ENCODE assay signal across 11 mouse cellular contexts in the genomic region with DNA sequence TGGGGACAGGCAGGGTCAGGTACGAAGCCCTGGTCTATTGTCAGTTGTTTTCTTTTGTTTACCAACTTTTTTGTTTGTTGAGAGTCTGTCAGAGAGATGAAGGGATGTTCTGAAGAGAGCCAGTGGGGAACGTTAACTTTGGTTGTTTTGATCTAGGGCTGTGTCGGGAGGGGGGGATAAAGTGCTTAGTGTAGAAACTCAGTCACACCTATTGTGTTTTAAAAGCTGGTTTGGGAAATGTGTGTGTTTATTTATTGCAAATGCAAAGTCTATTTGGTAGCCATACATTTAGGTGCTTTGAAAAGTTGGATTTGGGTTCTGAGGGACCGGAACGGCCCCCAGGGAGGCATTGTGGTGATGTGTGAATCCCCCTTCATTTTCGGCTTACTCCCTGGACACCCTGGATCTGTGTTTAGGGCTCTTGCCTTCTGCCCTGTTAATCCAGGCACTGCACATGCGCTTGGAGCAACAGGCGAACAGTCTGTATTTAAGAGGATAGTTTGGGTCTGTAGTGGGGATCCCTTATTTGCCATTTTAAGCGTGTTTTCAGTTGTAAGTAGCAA.
DNase-seq lines count a peak whose midpoint lies in the region; ATAC-seq lines count a peak whose summit lies in the region.
"Had no signal": no experiment of that assay in that cellular context is flagged by ENCODE, and none has a peak within 500 bp of the region (broad histone marks: within the 10 kb centered on the region; RNA-seq: fewer than 3 reads in every experiment).

No protein-coding gene starts in this region.

- no peak overlapping the region for H3K27ac ChIP-seq in heart, embryonic 13.5 days (replicated peaks)
- no peak overlapping the region for H3K27ac ChIP-seq in embryonic facial prominence, embryonic 12.5 days
- peak overlapping the region; percentile 9 for H3K27ac ChIP-seq in hindbrain, embryonic 15.5 days (replicated peaks)
- no peak overlapping the region for H3K27ac ChIP-seq in midbrain, embryonic 16.5 days (ENCODE audit: low read length)
- H3K27ac ChIP-seq: embryonic facial prominence, embryonic 15.5 days had no signal

- peaks cover 86% of the 10 kb centered on the region for H3K27me3 ChIP-seq in heart, embryonic 13.5 days (replicated peaks)
- peaks cover 37% of the 10 kb centered on the region for H3K27me3 ChIP-seq in embryonic facial prominence, embryonic 12.5 days
- H3K27me3 ChIP-seq in hindbrain, embryonic 15.5 days = peaks cover 39% of the 10 kb centered on the region
- peaks cover 42% of the 10 kb centered on the region for H3K27me3 ChIP-seq in midbrain, embryonic 16.5 days (ENCODE audit: control insufficient read depth, insufficient read depth, low read depth, low read length)

- peaks cover 13% of the 10 kb centered on the region for H3K4me1 ChIP-seq in heart, embryonic 13.5 days
- no peaks in the 10 kb centered on the region for H3K4me1 ChIP-seq in embryonic facial prominence, embryonic 12.5 days
- H3K4me1 ChIP-seq in hindbrain, embryonic 15.5 days (replicated peaks) = 0 out of 2 replicates have a peak, but pooled peaks cover 5% of the 10 kb centered on the region
- H3K4me1 ChIP-seq in midbrain, embryonic 16.5 days (ENCODE audit: control insufficient read depth, insufficient read depth, low read length) = peaks cover 2% of the 10 kb centered on the region; the same call in 1 of the 2 replicates
- H3K4me1 ChIP-seq: embryonic facial prominence, embryonic 15.5 days had no signal

- H3K4me3 ChIP-seq in heart, embryonic 13.5 days = peak overlapping the region; percentile 16; the same call in 1 of the 2 replicates
- no peak overlapping the region for H3K4me3 ChIP-seq in embryonic facial prominence, embryonic 12.5 days
- peak overlapping the region; percentile 3; the same call in 1 of the 2 replicates for H3K4me3 ChIP-seq in hindbrain, embryonic 15.5 days
- H3K4me3 ChIP-seq in midbrain, embryonic 16.5 days (ENCODE audit: low read depth, low read length) = no peak overlapping the region; the same call in 1 of the 2 replicates
- H3K4me3 ChIP-seq: embryonic facial prominence, embryonic 15.5 days had no signal

- H3K9me3 ChIP-seq in heart, embryonic 13.5 days = no peaks in the 10 kb centered on the region
- no peaks in the 10 kb centered on the region for H3K9me3 ChIP-seq in embryonic facial prominence, embryonic 12.5 days
- no peaks in the 10 kb centered on the region for H3K9me3 ChIP-seq in hindbrain, embryonic 15.5 days
- H3K9me3 ChIP-seq in midbrain, embryonic 16.5 days (replicated peaks; ENCODE audit: control insufficient read depth, low read length, poor library complexity, severe bottlenecking) = no peaks in the 10 kb centered on the region
- H3K9me3 ChIP-seq: embryonic facial prominence, embryonic 15.5 days had no signal

- no peak for ATAC-seq in heart, embryonic 13.5 days (ENCODE audit: extremely low read depth, insufficient number of reproducible peaks, low FRiP score, low TSS enrichment)
- ATAC-seq in embryonic facial prominence, embryonic 12.5 days (ENCODE audit: insufficient number of reproducible peaks, insufficient read depth, low FRiP score, low TSS enrichment) = no peak
- ATAC-seq in hindbrain, embryonic 15.5 days (ENCODE audit: low FRiP score, low read depth) = 0 out of 2 replicates have a peak, but pooled peaks have one; percentile 19
- no peak for ATAC-seq in midbrain, embryonic 16.5 days
- no peak for ATAC-seq in megakaryocyte progenitor cell, adult 5-6 weeks (replicated peaks; ENCODE audit: poor library complexity)
- ATAC-seq: lung, postnatal 0 days had no signal

- 46% methylated on average over 9 of the region's 9 CpGs for WGBS in heart, embryonic 13.5 days
- WGBS in embryonic facial prominence, embryonic 12.5 days = 34% methylated on average over 9 of the region's 9 CpGs
- 24% methylated on average over 9 of the region's 9 CpGs for WGBS in hindbrain, embryonic 15.5 days
- 23% methylated on average over 9 of the region's 9 CpGs for WGBS in midbrain, embryonic 16.5 days

- H3K4me2 ChIP-seq in heart, embryonic 13.5 days = peak overlapping the region; percentile 60
- H3K4me2 ChIP-seq in embryonic facial prominence, embryonic 12.5 days (replicated peaks) = 0 out of 2 replicates have a peak overlapping the region, but pooled peaks have one; percentile 14
- H3K4me2 ChIP-seq in hindbrain, embryonic 15.5 days = peak overlapping the region; percentile 27; the same call in 1 of the 2 replicates
- peak overlapping the region; percentile 18; the same call in 1 of the 2 replicates for H3K4me2 ChIP-seq in midbrain, embryonic 16.5 days (ENCODE audit: low read length)
- H3K4me2 ChIP-seq: embryonic facial prominence, embryonic 15.5 days had no signal

- no peaks in the 10 kb centered on the region for H3K36me3 ChIP-seq in heart, embryonic 13.5 days
- no peaks in the 10 kb centered on the region for H3K36me3 ChIP-seq in embryonic facial prominence, embryonic 12.5 days
- H3K36me3 ChIP-seq in hindbrain, embryonic 15.5 days = no peaks in the 10 kb centered on the region
- H3K36me3 ChIP-seq in midbrain, embryonic 16.5 days (ENCODE audit: control insufficient read depth, insufficient read depth, low read length) = no peaks in the 10 kb centered on the region
- H3K36me3 ChIP-seq: embryonic facial prominence, embryonic 15.5 days had no signal

- no peak overlapping the region for H3K9ac ChIP-seq in heart, embryonic 13.5 days
- no peak overlapping the region for H3K9ac ChIP-seq in embryonic facial prominence, embryonic 12.5 days
- no peak overlapping the region for H3K9ac ChIP-seq in hindbrain, embryonic 15.5 days
- H3K9ac ChIP-seq in midbrain, embryonic 16.5 days (ENCODE audit: low read depth, low read length) = no peak overlapping the region
- H3K9ac ChIP-seq: embryonic facial prominence, embryonic 15.5 days had no signal

- no peak for DNase-seq in heart, postnatal 4 days
- no peak for DNase-seq in spleen, postnatal 4 days (ENCODE audit: low spot score in 2 of 2)
- DNase-seq: cerebellum, adult 9-11 months; thymus, postnatal 36 days had no signal

Comparison
In these comparisons a context has a peak if more than half of its experiments do, and no peak if none do; other contexts are left out.
1. H3K4me3 ChIP-seq: peak in heart, embryonic 13.5 days (single experiment) and hindbrain, embryonic 15.5 days (single experiment); none in embryonic facial prominence, embryonic 12.5 days (single experiment) and midbrain, embryonic 16.5 days (single experiment).
2. Peak in every context shown above with its lines, with median percentiles within 50 percentile points of each other: H3K4me2 ChIP-seq.